Mouse (Mus musculus) ZHBTc4 (cell line): ENCODE measurements at regions not wholly inside any gene's neighbourhood (a gene's known extent, or its start where the extent isn't known, plus 50 kb on each side); places are given as distances from the start of the nearest gene placed in this dataset.
A peak's percentile ranks its signal among the peaks of the same experiment; 100 is the strongest.

ENCODE experiments used
- DNase-seq: peaks from one replicate; pipeline ENCODE4 v3.0.0-alpha.2; 2011; ENCODE audit warnings: low read depth, low spot score

DNA sequence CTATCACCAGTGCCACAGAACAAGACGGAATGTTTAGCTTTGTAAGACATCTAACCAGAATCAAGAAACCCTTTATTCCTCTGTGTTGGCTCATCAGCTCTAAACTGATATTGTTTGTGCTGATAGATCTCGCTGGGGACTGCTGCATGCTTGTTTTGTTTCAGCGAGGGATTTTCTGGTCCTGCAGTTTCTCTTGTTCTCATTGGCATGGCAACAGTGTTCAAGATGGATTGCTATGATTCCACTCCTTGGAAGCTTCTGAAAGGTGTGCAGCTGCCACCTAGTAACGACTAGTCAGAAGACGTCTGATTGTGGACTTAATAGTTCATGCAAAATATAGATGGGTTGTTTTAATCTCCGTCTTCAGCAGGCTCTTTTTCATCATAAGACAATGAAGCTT lies 591.2 kb downstream of the Sorcs1 start:
- no peak for DNase-seq

DNA sequence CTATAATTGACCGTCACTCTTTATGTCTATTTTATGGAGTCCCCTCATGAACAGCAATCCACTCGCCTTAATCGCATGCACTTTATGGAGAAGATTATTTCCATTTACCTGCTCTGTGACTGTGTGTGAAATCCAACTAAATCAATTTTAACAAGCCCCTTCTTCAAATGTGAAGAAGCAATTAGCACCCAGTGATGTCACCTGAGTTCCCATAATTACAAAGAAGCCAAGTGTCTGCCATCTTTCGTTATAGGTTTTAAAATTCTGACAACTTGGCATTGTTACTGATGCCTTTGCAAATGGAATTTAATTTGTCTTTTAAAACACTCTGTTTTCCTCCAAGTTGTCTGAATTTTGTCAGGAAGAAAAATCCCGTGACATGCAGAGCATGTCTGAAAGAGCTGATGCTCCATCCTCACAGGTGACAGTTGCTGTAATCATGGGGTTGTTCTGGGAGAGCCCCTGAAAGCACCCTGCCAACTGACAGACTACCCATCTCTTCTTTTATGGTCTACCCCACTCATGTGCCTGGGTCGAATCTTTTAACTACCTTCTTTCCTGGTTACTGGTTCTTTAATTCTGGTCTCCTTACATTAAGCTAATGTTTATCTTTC lies 600.9 kb downstream of the Sorcs1 start:
- DNase-seq = no peak

DNA sequence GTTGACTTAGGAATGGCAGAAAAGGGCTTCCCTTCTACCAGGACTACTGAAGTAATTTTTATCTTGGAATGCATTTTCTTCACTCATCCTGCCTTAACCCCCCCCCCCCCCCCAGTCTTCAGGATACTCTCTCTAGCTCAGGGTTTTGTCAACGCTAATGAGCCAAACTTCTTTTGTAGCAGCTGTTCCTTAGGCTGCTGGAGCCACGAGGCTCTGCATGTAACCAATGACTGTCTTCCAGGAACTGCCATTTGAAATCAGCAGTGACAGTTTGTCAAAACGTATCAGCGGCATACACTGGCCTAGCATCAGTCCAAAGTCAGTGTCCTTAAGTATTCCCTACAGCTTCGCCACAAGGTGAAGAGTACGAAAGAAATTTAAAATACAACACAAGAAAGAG lies 618.0 kb downstream of the Sorcs1 start:
- DNase-seq = no peak

DNA sequence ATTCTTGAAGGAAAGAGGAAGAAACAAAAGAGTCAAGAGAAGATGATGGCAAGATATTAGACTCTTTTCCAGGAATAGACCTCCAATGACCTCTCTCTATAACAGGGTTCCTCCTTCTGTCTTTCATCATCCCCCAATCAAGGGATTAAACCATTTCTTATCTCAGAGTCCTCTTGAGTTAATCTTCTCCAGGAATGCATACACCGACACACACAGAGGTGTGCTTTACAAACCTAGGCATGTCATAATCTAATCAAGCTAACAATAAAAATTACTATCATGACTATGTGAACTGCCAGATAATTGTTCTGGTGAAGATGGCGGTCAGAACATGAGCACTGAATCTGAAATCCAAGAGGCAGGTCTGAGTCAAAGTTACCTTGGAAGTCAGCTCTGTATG lies 625.5 kb downstream of the Sorcs1 start:
- DNase-seq = no peak

DNA sequence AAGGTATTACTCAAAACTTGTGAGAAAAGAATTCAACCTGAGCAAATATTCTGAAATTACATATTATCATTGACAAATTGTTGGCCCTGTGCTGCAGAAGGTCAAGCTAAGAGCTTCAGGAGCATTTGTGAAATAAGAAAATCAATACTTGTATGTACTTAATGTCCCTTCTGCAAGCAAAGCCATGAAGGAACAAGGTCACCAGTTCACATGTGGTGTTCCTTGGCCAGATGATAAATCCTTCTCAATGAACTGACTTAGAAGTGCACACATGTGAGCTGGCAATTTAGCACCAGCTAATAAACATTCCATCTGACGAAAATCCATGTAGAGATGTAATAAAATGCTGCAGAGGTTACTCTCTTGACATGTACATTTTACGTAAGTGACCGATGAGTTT lies 632.7 kb downstream of the Sorcs1 start:
- DNase-seq = no peak

DNA sequence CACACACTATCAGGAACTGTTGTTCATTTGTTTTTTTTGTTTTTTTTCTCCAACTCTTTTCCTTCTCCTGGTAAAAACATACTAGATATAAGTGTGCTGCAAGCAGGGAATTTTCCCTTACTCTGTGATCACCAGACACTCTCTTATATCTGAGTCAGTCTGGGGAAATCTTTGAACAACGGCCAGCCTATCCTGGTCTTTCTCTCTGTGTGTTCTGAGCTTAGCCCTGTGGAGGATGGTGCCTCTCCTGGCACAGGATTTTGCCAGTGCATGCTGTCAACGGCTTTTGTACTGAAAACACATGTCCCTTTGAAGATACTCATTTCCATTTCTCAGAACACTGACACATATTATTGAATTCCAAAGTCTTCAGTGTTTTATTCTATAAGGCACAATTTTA lies 664.8 kb downstream of the Sorcs1 start:
- DNase-seq = no peak

DNA sequence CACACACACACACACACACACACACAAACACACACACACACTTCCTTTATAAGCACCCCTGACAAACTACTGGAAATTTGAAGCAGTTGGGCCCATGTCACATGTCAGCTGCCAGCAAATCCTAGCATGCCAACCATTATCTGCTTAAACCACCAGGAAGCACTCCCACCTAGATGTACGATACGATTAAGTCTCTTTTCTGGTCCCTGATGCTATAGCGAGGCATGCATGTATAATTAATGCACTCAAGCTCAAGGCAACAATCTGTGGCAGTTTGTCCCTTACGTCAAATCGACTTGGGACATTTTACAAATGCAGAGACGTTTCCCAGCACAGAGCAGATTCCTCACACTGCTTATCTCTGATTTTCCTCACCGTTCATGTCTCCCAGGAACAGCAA lies 673.2 kb downstream of the Sorcs1 start:
- no peak for DNase-seq

DNA sequence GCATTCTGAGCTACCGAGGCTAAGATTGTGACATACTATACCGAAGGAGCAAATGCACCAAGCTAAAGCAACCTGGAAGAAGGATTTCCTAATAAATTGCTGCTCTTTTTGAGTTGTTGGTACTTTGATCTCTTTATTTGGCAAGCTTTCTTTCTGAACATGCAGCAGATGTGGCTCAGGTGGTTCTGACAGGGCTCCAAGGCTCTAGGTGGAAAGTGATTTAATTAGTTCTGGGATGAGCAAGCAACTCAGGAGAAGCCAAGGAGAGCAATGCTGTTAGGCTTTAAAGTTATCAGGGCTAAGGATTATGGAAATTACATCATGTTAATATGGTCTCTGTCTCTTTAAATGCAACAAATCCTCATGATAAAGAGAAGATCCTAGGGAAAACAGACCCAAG lies 692.6 kb downstream of the Sorcs1 start:
- DNase-seq = no peak

DNA sequence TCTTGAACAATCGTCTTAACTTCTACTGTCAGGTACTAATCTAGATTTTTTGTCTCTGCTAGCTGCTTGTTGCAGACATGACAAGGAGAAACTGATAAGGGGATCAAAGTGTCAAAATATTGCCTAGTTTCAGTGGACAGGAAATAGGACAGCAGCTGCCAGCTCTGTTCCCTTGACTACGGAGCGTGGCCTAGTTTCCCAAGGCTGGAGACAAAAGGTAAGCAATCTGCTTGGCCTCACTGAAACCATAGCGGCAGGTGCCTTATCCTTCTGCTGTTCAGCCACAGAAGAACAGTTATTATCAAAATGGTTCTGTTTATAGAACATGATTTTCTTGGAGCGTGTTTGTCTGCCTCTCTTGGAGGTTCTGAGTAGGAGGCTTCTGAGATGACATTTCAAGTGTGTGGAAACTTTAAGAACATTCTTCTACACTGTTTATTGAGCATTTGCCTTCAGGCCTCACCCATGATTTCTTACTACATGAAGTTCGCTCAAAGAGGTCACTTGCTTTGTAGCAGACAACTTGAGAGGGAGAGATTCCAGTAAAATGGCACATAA lies 712.1 kb downstream of the Sorcs1 start:
- no peak for DNase-seq

DNA sequence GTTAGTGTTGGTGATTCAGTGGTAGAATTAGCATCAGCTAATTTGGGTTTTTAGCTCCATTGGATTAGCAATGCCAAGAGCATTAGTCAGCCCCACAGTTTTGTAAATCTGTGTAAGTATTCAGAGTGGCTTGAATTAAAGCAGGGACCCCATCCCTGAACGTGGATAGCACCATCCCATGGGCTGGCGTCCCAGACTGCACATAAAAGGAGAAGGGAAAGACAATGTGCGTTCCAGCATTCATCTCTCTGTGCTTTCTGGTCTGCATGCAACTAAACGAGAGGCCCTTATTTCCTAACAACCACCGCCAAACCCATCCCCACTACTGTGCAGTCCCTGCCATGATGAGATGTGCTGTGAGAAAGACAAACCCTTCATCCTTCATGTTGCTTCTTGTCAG lies 713.8 kb downstream of the Sorcs1 start:
- no peak for DNase-seq

DNA sequence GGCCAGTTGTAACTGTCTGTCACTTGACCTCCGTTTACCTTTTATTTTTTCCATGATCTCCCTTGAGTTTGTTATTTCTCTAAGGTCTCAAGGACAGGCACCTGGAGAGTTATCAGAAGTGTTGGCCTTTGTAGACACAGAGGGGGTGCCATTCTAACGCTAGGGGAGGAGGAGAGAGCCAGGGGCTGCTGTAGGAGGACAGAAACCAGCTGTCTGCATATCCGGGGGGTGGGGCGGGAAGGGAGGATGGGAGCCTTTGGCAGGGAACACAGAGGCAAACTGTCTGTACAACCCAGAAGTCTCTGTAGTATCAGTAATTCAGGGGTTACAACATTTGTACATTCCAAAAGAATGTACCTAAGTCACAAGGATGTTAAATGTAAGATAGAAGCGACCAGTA lies 719.9 kb downstream of the Sorcs1 start:
- DNase-seq = peak; percentile 16

DNA sequence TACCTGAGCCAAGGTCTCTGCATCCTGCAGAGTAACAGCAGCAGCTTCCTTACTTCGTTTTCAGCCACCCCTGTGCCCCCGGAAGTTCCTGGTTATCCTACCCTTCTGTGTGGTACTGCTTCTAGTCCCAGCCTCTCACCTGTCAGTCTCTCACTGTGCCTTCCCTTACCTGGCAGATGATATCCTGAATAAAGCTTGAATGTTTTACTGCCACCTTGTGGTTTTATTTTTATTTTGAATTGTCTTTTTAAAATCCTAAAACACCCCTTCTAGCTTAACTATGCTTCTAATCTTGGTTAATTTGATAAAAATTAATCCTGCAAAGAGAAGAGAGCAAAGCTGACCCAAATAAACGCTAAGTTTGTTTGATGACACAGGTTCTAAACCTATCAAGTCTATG lies 747.2 kb downstream of the Sorcs1 start:
- DNase-seq = no peak

DNA sequence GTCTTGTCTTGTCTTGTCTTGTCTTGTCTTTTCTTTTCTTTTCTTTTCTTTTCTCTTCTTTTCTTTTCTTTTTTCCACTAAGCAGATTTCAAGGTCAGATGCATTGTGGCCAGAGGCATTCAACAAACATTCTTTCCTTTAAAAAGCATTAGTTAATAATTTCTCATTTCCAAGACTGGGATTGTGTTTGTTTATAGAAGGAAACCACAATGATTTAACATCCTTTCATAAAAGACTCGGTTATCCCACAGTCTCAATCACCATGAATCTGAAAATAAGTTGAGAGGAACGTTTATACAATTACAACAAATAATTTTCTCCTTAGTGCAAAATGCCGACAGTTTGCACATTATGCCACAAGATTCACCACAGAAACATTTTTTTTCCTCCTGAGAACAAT lies 766.7 kb downstream of the Sorcs1 start:
- DNase-seq = no peak

DNA sequence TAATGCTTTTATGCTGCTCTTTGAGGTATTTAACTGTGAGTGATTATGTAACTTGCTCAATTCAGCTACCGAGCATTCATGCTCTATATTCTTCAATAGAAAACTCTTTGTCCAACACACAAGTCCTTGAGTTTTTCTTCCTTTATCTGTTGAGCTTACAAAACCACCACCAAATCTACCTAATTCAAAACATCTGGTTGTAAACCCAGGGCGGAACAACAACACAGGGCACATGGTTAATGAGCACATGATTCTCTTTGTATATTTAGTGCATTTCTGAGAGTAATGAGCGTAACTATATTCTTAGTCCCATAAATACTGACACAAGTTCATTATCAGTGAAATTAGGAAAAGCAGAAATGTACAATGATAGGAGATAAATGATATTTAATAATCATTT lies 798.2 kb downstream of the Sorcs1 start:
- no peak for DNase-seq

DNA sequence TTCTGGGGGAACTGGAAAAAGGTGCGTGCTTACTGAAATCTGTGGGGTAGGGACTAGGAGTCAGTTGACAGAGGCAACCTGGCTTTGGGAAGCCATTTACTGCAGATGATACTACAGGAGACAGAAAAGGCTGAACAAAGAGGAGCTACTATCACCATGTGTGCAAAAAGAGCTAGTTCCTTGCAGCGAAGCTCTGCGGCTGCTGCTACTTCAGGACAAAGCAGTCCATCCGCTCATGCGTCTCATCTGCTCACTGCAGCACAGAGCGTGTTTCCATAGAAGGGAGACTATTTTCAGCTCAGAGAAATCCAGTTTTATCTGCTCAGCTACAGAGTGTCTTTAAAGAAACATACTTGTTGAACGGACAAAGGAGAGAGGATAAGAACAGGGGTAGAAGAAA lies 817.7 kb downstream of the Sorcs1 start:
- DNase-seq = no peak

DNA sequence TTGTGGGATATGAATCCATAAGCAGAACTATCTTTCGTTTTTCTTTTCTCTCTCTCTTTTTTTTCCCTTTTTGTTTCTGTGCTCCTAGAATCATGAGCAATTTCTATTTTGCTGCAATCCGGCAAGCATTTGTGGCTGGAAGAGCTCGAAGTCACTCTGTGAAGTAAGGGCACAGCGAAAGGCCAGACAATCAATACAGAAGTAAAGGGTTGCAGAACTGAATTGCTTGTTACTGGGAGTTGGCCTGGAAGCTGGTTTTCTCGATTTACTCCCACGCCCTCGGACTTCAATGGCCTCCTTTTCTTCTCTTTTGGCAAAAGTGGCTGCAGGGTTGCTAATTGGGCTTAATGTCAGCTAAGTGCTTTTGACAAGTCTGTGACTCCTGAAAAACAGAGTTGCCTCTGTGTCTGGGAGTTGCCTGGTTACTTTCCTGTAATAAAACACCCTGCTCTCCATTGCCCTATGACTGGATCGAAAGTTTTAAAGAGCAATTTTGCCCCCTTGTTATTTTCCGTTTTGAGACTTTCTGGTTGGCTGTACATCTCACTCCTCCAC lies 822.9 kb downstream of the Sorcs1 start:
- DNase-seq = no peak

DNA sequence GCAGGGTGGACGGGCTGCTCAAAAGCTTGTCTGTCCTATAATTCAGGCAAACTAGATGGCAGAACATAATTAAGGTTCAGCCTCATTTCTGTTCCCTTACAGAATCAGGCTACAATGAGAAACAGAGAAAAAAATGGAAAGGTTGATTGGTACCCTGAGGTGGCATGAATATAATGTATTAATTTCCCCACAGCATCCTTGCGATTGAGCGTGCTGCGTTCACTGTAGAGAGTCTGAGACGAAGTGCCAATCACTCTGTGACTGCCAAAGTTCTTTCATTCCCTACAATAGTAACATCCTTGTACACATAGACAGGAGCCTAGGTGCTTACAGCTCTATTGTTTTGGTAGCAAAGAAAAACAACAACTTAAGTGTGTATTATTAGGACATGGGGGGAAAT lies 836.5 kb downstream of the Sorcs1 start:
- no peak for DNase-seq

DNA sequence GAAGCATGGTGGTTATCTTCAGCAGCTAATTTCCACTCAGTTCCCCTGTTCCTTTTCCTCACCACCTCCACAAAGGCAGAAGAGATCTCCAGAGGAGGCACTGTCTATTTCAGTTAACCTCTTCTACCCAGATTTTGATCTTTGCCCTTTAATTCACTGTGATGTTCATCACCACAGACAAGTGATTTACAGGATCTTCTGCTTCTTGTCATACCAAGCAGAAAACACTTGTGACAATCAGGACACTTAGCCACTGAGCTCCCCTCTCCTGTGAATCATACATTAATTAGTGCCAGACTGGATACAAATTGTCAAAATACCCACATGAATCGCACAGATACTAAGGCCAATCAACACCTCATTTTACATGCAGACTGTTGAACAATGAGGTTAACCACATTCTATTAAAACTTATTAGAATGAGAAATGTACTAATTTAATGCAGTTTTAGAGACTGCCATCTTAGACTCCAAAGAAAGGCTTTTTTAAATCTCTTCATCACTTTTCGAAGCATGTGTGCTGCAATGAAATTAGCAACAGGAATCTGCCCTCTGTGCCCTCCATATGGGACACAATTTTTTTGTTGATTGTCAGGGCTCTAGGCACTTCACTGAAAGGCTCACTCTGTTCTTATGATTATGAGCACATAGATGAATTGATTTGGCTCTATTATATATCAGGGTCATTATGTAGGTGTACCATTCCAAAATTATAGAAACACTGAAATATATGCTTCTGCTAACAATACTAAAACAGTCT lies 839.1 kb downstream of the Sorcs1 start:
- DNase-seq = no peak

DNA sequence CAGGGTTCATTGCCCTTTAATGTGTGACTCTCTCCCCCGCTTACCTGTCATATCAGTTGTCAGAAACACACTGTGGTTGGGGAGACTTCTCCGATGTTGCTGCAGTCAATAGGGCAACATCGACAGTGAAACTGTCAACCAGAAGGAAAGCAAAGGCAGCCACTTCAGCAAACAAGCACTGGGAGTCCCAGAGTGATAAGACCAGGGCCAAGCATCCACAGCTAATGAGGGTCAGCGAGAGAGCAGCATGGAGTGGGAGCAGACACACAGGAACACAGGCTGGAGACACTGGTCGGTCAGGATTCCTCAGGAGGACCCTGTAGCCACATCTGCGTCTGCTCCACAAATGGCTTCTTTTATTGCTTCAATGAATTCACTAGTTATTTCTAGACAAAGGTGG lies 847.5 kb downstream of the Sorcs1 start:
- no peak for DNase-seq

DNA sequence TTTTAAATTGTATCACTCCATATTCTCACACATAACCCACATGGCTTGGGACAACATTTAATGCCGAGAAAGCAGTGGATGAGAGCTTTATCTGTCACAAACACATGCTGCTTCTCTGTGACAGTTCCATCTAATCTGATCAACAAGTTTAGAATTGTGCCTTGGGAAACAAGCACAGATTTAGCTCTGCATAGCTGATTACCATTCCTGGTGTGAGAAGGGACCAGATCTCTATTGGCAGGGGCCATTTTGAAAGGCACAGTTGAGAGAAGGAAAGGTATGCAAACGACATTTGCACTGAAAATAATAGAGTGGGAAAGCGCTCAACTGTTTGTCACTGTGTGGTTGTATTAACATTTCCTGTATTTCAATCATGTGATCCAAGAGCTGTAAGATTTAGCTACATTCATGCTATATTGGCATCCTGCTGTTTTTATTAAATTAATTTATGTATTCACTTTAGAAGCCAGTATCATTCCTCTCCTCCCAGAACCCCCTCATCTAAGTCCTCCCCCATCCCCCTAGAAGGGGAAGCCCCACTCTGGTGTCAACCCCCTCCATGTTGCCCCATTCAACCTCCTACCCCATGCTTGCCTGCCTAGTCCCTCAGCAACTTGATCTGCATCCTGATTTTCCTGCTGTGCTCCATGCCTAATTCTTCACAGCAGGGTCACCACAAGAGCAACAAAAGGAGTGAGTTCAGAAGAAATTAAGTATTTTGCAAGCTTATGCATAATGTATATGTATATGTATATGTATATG lies 872.6 kb downstream of the Sorcs1 start:
- DNase-seq = no peak
